Mouse (Mus musculus) heart, adult 2 months (tissue): ENCODE measurements around the gene Sbk1.

ENCODE experiments used
- CTCF ChIP-seq: fragments of 200-600 bp; IDR thresholded peaks from 2 replicates; pipeline ENCODE4 v1.8.1; 2022; ENCODE audit warnings: antibody characterized with exemption, mild to moderate bottlenecking, moderate library complexity
- POLR2A ChIP-seq: fragments of 200-500 bp; IDR thresholded peaks from 2 replicates; pipeline ENCODE4 v1.6.1; 2011; ENCODE audit warnings: mild to moderate bottlenecking, low read depth, low read length, control low read depth; ENCODE audit not compliant: insufficient read depth

DNA sequence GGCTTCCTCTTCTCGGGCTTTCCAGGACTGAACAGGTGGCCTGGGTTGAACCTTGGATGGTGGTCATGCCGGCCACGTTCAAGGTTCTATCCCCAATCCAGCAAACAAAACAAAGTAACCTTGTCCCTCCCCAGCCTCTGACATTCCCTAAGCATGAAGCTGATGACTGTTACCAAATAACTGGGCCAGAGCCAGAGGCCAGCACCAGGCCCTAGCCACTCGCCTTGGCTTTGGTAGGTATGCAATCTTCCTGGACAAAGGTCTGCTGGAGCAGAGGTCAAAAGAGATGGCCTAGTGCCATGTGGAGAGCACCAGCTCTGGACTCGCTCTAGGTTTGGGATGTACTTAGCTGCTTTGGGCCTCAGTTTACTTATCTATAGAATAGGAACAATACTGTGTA is 3.3 kb downstream of the Sbk1 start:
- TF ChIP-seq POLR2A (no peak), CTCF (no peak)
